Mouse (Mus musculus) megakaryocyte, embryonic 14.5 days (primary cell): ENCODE data around the gene Ttc34.

Experiments used
- FLI1 ChIP-seq: IDR thresholded peaks from 2 replicates; pipeline ENCODE4 v1.6.1; 2012; ENCODE audit warnings: low read length, inconsistent platforms, mixed read lengths
- GATA1 ChIP-seq: IDR thresholded peaks from 3 replicates; pipeline ENCODE4 v1.6.1; 2012; ENCODE audit warnings: mixed read lengths, low read length, inconsistent platforms, borderline replicate concordance

DNA sequence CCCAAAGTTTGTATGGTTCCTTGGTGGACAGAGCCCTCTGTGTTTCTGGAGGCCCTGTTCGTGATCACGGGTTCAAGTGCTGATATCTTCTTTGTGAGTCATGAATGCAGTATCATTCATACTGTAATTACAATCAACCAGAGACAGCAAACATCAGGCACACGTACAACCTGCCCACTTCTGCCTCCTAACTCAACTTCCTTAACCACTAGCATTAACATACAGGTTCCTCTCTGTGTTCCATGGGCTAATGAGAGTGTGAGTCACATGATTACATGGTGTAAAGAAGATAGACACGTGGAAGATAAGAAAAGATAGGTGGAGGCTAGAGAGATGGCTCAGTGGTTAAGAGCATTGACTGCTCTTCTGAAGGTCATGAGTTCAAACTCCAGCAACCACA, 79.4 kb downstream of the Ttc34 start:
- TF ChIP-seq GATA1 (no peak), FLI1 (no peak)
